Mouse (Mus musculus) liver, postnatal 0 days (tissue): ENCODE data around the gene Gm21731.
"Not testable (repeated sequence)": the region's sequence is repeated elsewhere in the genome, so short reads cannot be mapped to it uniquely, and the experiment has no call there.

ENCODE experiments used
- CTCF ChIP-seq: sonication (generic); IDR thresholded peaks from 2 replicates; pipeline ENCODE4 v1.5.1; 2016; ENCODE audit warnings: antibody characterized with exemption, low read depth
- EP300 ChIP-seq: IDR thresholded peaks from 2 replicates; pipeline ENCODE4 v1.6.1; 2016; ENCODE audit warnings: antibody characterized with exemption, low read depth, mild to moderate bottlenecking

DNA sequence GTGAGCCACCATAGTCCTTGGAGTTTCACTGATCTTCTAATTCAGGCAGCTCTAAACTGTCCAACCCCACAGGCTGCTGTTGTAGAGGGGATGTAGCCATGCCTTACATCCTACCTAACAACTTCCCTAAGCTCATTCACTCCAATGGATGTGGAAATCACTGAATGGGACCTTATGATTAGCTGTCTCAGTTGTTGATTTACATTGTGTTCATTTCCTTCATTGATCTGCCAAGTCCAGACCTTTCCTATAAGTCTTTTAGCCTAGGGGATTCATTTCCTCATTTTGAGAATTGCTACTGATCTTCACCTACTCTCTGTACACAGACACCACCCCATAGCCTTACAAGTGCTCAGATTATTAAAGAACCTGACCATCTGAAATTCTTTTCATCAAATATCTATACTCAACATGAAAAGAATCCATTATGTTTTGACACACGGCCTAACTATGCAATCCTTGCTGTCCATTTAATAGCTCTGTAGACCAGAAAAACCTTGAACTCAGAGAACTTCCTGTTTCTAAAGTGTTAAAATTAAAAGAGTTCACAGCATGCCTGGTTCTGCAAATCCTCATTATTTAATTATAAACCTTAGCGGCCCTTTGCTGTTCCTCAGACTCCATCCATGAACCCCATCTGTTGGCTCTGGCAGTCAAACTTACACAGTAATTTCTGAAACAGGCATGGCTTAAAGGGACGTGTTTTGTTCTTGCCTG is 12.5 kb downstream of the Gm21731 start:
- TF ChIP-seq CTCF, EP300: not testable (repeated sequence)
